Mouse (Mus musculus) heart, embryonic 12.5 days (tissue): Measurements from ENCODE around the gene Slc35b4. TPM values are rescaled to one million over a fixed set of nuclear protein-coding genes. Genes with fewer than 3 reads are reported as not detected.

Source experiments
- ATAC-seq: fragments of 200-750 bp; cut with Nextera tagmentation; 2 replicates; pipeline ENCODE4 v1.8.0; 2017; ENCODE audit warnings: moderate TSS enrichment, moderate library complexity; ENCODE audit not compliant: insufficient number of reproducible peaks, low FRiP score
- H3K27ac ChIP-seq: fragments of 300-500 bp; sonication (generic); 2 replicates; pipeline ENCODE4 v1.5.1; 2016; ENCODE audit warnings: mild to moderate bottlenecking, moderate library complexity; ENCODE audit not compliant: poor library complexity, severe bottlenecking
- H3K27me3 ChIP-seq: fragments of 300-500 bp; sonication (generic); replicated peaks from 2 replicates; pipeline ENCODE4 v1.6.1; 2016; ENCODE audit warnings: mild to moderate bottlenecking, moderate library complexity
- H3K36me3 ChIP-seq: fragments of 300-500 bp; sonication (generic); 2 replicates; pipeline ENCODE4 v1.6.1; 2016; ENCODE audit warnings: mild to moderate bottlenecking, moderate library complexity
- H3K4me1 ChIP-seq: fragments of 300-500 bp; sonication (generic); replicated peaks from 2 replicates; pipeline ENCODE4 v1.6.1; 2016; ENCODE audit warnings: mild to moderate bottlenecking
- H3K4me2 ChIP-seq: fragments of 300-500 bp; sonication (generic); 2 replicates; pipeline ENCODE4 v1.6.1; 2016; ENCODE audit warnings: mild to moderate bottlenecking, moderate library complexity
- H3K4me3 ChIP-seq: fragments of 300-500 bp; sonication (generic); 2 replicates; pipeline ENCODE4 v1.5.1; 2016; ENCODE audit warnings: mild to moderate bottlenecking
- H3K9ac ChIP-seq: fragments of 300-500 bp; sonication (generic); 2 replicates; pipeline ENCODE4 v1.6.1; 2016; ENCODE audit warnings: mild to moderate bottlenecking, moderate library complexity
- H3K9me3 ChIP-seq: fragments of 300-500 bp; sonication (generic); replicated peaks from 2 replicates; pipeline ENCODE4 v1.6.1; 2016; ENCODE audit warnings: mild to moderate bottlenecking, moderate library complexity
- WGBS: fragments of 180-500 bp; shearing (Covaris S2); methylation state at CpG from one replicate; pipeline ENCODE4 v1.1.7; 2016; 5-methylcytosine and 5-hydroxymethylcytosine counted together
- polyA plus RNA-seq: library from polyadenylated mRNA; unstranded; fragments of >200 nt; fragmentation: Nextera tagmentation; extraction: Ambion mirVana; gene quantifications from 2 replicates; pipeline ENCODE4 v1.2.1, GENCODE M21; 2016

Slc35b4 gene
- polyA plus RNA-seq, 1 experiment from 2014 or later: 42.8 TPM

- Histone ChIP-seq H3K4me1 (peaks cover 5% of the 10 kb centered on the region), H3K27ac (no peak overlapping the region), H3K4me2 (no peak overlapping the region), H3K4me3 (no peak overlapping the region), H3K36me3 (no peaks in the 10 kb centered on the region), H3K9me3 (no peaks in the 10 kb centered on the region), H3K9ac (no peak overlapping the region), H3K27me3 (no peaks in the 10 kb centered on the region)
- 42% methylated on average over 7 of the region's 7 CpGs for WGBS
- no peak for ATAC-seq
Measured at GRCm38 (mm10) chr6:34187986-34188599, 11.2 kb upstream of the Slc35b4 start.

- Histone ChIP-seq H3K4me1 (peaks cover 5% of the 10 kb centered on the region), H3K4me3 (no peak overlapping the region), H3K27me3 (no peaks in the 10 kb centered on the region), H3K27ac (no peak overlapping the region), H3K9ac (no peak overlapping the region), H3K4me2 (no peak overlapping the region), H3K36me3 (no peaks in the 10 kb centered on the region), H3K9me3 (no peaks in the 10 kb centered on the region)
- no peak for ATAC-seq
- 56% methylated on average over 2 of the region's 2 CpGs for WGBS
Measured at GRCm38 (mm10) chr6:34187273-34187863, 10.5 kb upstream of the Slc35b4 start.

- H3K27ac ChIP-seq: no peak overlapping the region
- no peak overlapping the region for H3K4me3 ChIP-seq
- WGBS: 79% methylated on average over 3 of the region's 3 CpGs
Measured at GRCm38 (mm10) chr6:34183326-34183725, 6.4 kb upstream of the Slc35b4 start.

GRCm38 (mm10) chr6:34181961-34182360 lies 5.0 kb upstream of the Slc35b4 start:
- Histone ChIP-seq H3K27me3 (no peaks in the 10 kb centered on the region), H3K4me3 (no peak overlapping the region), H3K9ac (no peak overlapping the region), H3K36me3 (no peaks in the 10 kb centered on the region), H3K4me2 (no peak overlapping the region), H3K9me3 (0 out of 2 replicates have a peak, but pooled peaks cover 4% of the 10 kb centered on the region), H3K27ac (no peak overlapping the region), H3K4me1 (no peaks in the 10 kb centered on the region)
- WGBS: 43% methylated on average over 3 of the region's 3 CpGs
- ATAC-seq: no peak

More at GRCm38 (mm10) chr6:34183326-34183725, 6.4 kb upstream of the Slc35b4 start:
- H3K4me1 ChIP-seq: peaks cover 5% of the 10 kb centered on the region
- no peak for ATAC-seq
- H3K27me3 ChIP-seq: no peaks in the 10 kb centered on the region
- H3K9ac ChIP-seq: no peak overlapping the region
- H3K4me2 ChIP-seq: no peak overlapping the region
- H3K9me3 ChIP-seq: 0 out of 2 replicates have a peak, but pooled peaks cover 4% of the 10 kb centered on the region
- no peaks in the 10 kb centered on the region for H3K36me3 ChIP-seq

GRCm38 (mm10) chr6:34179911-34180310 lies 3.0 kb upstream of the Slc35b4 start:
- no peaks in the 10 kb centered on the region for H3K36me3 ChIP-seq
- H3K4me3 ChIP-seq: no peak overlapping the region
- H3K9ac ChIP-seq: no peak overlapping the region
- H3K27ac ChIP-seq: no peak overlapping the region
- WGBS: 80% methylated on average over 4 of the region's 4 CpGs
- no peak overlapping the region for H3K4me2 ChIP-seq
- no peak for ATAC-seq
- 0 out of 2 replicates have a peak, but pooled peaks cover 4% of the 10 kb centered on the region for H3K9me3 ChIP-seq
- peaks cover 7% of the 10 kb centered on the region for H3K4me1 ChIP-seq
- H3K27me3 ChIP-seq: no peaks in the 10 kb centered on the region

GRCm38 (mm10) chr6:34179007-34179406 lies 2.1 kb upstream of the Slc35b4 start:
- WGBS: 83% methylated on average over 3 of the region's 3 CpGs
- H3K4me1 ChIP-seq: peaks cover 10% of the 10 kb centered on the region

GRCm38 (mm10) chr6:34176111-34176863 lies 624 bp downstream of the Slc35b4 start:
- H3K4me2 ChIP-seq: peak overlapping the region; percentile 90
- H3K4me1 ChIP-seq: peaks cover 26% of the 10 kb centered on the region
- H3K4me3 ChIP-seq: peak overlapping the region; percentile 95
- H3K27me3 ChIP-seq: no peaks in the 10 kb centered on the region
- ATAC-seq: peak; percentile 86
- peak overlapping the region; percentile 84 for H3K27ac ChIP-seq
- H3K9ac ChIP-seq: peak overlapping the region; percentile 84
- peaks cover 4% of the 10 kb centered on the region; the same call in 1 of the 2 replicates for H3K36me3 ChIP-seq
- WGBS: 2% methylated on average over 29 of the region's 29 CpGs
- 0 out of 2 replicates have a peak, but pooled peaks cover 4% of the 10 kb centered on the region for H3K9me3 ChIP-seq

More at GRCm38 (mm10) chr6:34179007-34179406, 2.1 kb upstream of the Slc35b4 start:
- Histone ChIP-seq H3K27ac (no peak overlapping the region), H3K9ac (no peak overlapping the region), H3K4me3 (no peak overlapping the region), H3K36me3 (no peaks in the 10 kb centered on the region), H3K27me3 (no peaks in the 10 kb centered on the region), H3K4me2 (no peak overlapping the region), H3K9me3 (0 out of 2 replicates have a peak, but pooled peaks cover 4% of the 10 kb centered on the region)
- no peak for ATAC-seq

DNA sequence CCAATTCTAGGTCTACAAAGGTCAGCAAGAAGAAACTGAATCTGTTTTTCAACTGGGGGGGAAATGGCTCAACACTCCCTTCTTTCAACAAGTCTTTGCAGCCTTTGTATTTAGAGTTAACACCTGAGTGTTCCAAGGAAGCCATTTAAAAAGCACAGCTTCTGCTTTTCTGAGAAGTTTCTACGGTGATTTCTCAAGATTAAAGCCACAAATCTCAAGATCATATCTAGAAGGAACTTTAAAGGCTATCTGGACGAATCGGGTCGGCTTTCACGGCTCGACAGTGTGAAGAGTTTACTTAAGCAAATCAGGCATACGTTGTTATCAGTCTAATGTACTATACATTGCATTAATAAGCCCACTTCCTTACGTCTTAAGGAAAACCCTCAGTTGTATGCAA lies 2.2 kb downstream of the Slc35b4 start:
- H3K9ac ChIP-seq: no peak overlapping the region
- peaks cover 6% of the 10 kb centered on the region for H3K36me3 ChIP-seq
- H3K4me1 ChIP-seq: peaks cover 37% of the 10 kb centered on the region
- no peaks in the 10 kb centered on the region for H3K27me3 ChIP-seq
- no peak for ATAC-seq
- H3K4me2 ChIP-seq: no peak overlapping the region
- WGBS: 62% methylated on average over 8 of the region's 8 CpGs
- no peak overlapping the region for H3K27ac ChIP-seq
- H3K4me3 ChIP-seq: no peak overlapping the region
- H3K9me3 ChIP-seq: no peaks in the 10 kb centered on the region

GRCm38 (mm10) chr6:34173251-34173650 lies 3.7 kb downstream of the Slc35b4 start:
- no peak for ATAC-seq
- Histone ChIP-seq H3K4me2 (no peak overlapping the region), H3K4me3 (no peak overlapping the region), H3K4me1 (peaks cover 37% of the 10 kb centered on the region), H3K9ac (no peak overlapping the region), H3K27me3 (no peaks in the 10 kb centered on the region), H3K27ac (no peak overlapping the region), H3K9me3 (no peaks in the 10 kb centered on the region), H3K36me3 (peaks cover 17% of the 10 kb centered on the region)
- 74% methylated on average over 12 of the region's 12 CpGs for WGBS

GRCm38 (mm10) chr6:34171748-34172457 lies 5.0 kb downstream of the Slc35b4 start:
- no peaks in the 10 kb centered on the region for H3K9me3 ChIP-seq
- H3K27ac ChIP-seq: no peak overlapping the region
- 88% methylated on average over 12 of the region's 12 CpGs for WGBS
- H3K36me3 ChIP-seq: peaks cover 23% of the 10 kb centered on the region
- peaks cover 37% of the 10 kb centered on the region for H3K4me1 ChIP-seq
- no peak overlapping the region for H3K4me3 ChIP-seq
- ATAC-seq: no peak
- H3K9ac ChIP-seq: no peak overlapping the region
- H3K4me2 ChIP-seq: no peak overlapping the region
- no peaks in the 10 kb centered on the region for H3K27me3 ChIP-seq
